Mouse (Mus musculus) kidney, adult 9 months (tissue): ENCODE results near the gene B2m.
"Not testable (repeated sequence)": the region's sequence is repeated elsewhere in the genome, so short reads cannot be mapped to it uniquely, and the experiment has no call there.

Experiments
- DNase-seq: peaks from one replicate; pipeline ENCODE4 v3.0.0; 2022

The B2m gene

DNA sequence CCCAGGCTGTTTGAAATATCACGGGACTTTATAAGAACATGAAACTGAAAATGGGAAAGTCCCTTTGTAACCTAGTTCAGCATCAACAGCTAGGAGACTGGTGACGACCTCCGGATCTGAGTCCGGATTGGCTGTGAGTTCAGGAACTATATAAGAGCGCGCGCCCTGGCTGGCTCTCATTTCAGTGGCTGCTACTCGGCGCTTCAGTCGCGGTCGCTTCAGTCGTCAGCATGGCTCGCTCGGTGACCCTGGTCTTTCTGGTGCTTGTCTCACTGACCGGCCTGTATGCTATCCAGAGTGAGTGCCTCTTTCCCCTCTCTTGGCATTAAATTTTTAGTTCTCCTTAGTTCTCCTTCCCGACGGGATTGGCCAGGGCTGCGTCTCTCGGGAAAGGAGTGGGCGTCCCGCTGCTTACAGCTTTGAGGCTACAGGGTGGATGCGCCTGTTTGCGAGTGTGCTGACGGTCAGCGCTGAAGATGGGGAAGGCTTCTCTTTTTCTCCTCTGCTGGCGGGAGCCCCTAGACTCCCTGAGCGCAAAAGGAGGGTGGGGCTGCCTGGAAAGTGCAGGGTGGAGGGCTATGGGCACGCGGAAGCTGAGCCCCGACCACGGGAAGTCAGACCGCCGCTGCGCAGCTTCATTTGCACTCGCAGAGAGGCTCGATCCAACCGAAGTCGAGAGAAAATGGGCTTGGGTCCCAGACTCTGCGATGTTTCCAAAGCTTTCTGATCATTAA lies at the start of gene B2m:
Gene B2m, plus strand, starts transcription at position 179 of the 734 bp plus-strand sequence.
- DNase-seq: peak; percentile 97

DNA sequence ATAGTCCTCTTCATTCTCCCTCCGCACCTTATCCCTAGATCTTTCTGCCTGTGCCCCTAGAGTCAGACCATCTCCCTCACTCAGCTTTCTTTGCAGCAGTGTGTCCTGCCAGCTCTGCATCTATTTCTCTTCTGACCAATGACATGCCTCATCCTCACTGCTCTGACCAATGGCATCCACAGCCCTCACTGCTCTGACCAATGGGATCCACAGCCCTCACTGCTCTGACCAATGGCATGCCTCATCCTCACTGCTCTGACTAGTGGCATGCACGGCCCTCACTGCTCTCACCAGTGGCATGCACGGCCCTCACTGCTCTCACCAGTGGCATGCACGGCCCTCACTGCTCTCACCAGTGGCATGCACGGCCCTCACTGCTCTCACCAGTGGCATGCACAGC lies 49.8 kb upstream of the B2m start:
- not testable (repeated sequence) for DNase-seq

DNA sequence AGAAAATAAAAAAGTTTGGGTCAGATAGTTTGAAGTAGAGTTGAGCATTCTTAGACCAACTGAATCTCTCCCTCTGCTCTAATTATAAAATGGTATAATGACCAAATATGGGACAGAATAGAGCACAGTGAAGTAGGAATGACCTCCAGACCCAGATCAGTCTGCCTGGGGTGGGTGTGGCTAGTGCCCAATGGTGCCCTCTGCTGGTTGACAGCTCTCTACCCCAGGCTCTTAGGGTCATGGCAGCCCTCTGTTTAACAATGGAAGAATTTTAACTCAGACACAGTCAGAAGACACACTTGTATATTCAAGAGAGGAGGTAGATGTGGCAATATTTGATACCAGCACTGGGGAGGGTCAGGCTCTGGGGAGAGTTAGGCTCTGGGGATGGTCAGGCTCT lies 45.4 kb upstream of the B2m start:
- DNase-seq: peak; percentile 47

DNA sequence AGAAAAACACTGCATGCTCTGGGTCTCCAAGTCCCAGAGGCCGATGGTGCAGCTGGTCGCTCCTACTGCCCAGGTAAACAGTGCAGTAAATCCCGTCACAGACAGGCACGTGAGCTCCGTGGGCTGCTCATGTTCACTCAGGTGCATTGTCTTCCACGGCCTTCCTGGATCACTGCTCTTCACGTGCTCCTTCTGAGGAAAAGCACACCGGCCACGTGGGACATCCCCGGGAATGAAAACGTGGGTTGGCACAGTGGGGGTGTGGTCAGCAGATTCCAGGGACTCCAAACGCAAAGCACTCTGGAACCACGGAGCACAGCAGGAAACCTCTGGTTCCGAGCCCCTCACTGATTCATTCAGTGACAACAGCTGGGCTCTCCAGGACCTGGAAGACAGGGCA lies 39.4 kb upstream of the B2m start:
- DNase-seq: peak; percentile 76

DNA sequence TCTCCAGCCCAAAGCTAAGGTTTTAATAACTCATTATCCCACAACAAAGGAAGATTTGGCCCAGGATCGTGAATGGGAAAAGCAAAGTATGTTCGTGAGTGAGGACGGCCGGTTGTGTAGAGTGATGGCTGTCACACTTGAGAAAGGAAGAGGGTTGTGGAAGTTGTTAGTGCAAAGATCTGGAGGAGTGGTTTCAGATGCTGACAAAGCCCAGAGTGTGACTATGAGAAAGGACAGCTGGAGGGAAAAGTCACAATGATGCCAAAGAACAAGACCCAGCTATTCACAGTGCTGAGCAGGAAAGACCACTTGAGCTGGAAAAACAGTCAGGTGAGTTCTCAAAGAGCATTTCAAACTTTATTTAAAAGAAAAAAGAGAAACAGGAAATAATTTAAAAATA lies 37.8 kb upstream of the B2m start:
- no peak for DNase-seq

DNA sequence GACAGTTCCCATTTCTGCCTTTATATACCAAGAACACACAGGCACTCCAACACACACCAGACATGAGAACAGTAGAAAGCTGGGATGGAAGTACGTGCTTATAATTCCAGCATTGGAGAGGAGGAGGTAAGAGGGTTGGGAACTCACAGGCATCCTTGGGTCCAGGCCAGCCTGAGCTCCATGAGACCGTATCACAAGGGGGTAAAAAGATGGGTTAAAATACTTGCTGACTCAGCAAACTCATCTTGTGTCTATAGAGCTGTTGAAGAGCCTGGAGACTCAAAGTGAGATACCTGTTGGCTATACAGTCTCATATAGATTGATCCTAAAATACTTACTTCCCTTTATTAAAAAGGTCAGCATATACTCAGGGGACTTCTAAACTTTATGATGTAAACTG lies 30.6 kb upstream of the B2m start:
- no peak for DNase-seq

DNA sequence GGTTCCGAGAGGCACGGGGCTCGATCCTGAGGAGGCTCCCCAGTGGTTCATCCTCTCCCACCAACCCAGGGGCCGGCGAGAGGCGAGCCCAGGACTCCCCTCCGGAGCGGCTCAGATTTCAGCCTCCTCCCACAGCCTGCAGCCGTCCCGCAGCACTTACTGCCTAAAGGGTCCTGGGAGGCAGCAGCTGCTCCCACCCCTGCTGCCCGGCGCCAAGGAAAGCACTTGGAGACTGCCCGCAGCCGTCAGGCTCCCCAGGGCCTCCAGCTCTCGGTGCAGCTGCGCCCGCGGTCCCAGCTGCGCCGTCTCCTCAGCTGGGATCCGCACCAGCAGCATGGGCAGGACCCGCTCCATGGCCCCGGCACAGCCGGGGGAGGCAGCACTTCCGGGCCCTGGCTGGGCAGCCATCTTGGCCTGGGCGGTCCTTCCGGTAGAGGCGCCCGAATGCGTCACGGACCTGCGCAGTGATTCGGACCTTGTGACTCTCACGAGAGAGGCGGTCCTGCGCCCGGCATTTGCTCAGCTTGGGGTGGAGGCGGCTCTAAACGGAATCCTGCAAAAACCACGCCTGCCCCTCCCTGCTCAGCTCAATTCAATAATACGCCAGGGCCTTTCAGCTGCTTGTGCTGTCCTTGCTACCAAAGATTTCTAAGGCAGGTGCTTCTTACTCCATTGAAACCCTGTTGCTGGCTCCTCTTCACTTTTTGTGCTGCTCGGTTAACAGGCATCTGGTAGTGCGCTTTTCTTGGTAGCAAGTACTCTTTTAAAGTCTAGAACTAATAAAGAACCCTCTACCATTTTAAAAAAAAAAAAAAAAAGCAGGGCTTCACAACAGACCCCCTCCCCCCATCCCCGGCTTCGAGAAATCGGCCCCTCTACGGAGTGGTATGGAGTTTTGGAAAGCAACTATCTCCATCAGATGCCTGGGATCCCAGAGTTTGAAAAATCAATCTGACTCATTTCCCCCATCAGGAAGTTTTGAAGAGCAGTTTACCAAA lies 29.2 kb upstream of the B2m start, which contains the start of gene Spg11:
Gene Spg11, minus strand, starts transcription at position 426 of the 998 bp plus-strand sequence.
- peak; percentile 98 for DNase-seq

DNA sequence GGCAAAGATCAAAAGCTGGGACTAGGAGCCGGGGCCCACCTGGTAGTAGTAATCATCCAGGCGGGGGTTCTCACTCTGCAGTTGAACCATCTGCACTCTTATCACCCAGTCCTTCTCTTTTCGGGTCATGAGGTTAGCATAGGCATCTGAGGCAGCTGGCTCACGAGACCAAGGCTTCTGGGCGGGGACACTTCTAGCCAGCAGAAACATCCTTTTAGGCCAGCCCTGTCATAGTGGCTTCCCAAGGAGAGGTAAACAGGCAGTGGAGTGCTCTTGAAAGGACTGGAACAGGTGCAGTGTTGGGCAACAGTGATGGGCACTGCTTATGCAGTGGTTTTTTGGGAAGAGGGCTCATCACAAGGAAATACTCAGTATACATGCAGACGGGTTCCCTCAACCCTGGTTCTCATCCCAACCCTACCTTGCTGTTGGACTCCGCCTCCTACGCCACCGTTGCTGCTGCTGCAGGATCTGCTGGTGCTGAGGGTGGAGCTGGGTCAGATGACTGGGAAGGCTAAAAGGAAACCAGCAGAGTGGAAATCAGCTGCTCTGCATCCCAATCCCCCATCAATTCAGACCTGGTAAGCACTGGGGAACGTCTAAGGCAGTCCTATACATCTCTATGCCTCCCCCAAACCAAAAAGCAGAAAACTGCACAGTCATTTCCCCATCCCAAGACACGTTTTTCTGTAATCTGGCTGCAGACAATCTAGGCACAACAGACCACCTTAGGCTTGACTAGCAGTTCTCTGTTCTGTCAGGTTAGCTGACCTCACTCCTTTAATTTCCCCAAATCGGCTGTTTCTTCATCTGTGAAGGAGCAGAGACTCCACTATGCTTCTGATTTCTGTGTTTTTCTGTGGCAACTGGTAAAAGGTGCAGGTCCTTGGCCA lies 21.6 kb upstream of the B2m start:
- no peak for DNase-seq

DNA sequence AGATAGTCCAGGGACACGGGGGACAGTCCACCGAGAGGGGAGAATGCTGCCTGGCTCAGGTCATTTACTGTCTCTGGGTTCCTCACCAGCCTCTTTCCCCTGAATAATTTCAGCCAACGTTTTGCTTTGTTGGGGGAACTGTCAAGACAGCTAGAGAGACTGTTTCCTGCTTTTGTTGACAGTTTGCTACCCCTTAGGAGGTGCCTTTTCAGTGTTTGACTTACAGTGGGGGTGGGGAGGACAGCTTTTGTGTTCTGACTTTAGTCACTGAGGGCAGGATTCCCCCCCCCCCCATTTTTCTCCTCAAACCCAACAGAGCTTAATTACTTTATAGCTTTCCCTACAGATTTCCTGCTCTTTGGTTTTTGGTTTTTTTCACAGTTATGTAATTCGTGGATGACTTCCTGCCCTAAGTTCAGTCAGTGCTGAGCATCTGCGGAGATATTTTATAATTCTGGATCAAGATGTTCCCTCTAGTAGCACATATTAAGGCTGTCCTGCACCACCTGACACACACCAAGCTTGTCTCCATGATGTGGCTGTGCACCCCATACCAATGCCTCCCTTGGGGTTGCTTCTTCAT lies 20.6 kb upstream of the B2m start:
- DNase-seq: peak; percentile 21

DNA sequence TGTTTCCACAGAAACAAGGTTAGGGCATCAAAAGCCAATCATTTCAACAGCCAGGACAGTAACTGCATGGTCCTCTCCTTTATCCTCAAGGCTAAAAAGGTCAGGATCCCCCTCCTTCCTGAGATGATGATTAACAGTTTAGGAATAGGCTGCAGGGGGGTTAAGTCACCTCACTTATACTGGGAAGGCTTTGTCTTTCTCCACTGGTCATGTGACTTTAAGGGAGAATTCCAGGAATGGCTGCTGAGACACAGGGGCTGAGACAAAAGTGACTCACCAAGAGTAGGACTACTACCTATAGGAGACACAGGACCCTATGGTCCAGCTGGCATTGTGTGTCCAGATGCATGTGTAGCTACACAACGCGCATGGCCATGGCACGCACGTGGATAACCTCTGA lies 19.9 kb upstream of the B2m start:
- no peak for DNase-seq

DNA sequence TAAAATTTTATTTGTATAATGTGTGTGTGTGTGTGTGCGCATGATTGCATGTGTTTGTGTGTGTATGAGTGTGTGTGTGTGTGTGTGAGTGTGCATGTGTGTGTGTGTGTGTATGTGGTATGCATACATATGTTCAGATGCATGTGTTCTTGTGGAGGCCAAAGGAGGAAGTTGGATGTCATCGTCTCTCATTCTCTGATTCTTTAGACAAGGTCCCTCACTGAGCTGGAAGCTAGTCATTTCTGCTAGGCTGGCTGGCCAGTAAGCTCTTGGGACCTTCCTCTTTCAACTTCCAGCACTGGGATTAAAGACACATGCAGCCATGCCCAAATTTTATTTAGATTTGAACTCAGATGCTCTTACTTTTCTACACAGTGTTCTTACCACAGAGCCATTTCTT lies 15.4 kb upstream of the B2m start:
- DNase-seq: no peak

DNA sequence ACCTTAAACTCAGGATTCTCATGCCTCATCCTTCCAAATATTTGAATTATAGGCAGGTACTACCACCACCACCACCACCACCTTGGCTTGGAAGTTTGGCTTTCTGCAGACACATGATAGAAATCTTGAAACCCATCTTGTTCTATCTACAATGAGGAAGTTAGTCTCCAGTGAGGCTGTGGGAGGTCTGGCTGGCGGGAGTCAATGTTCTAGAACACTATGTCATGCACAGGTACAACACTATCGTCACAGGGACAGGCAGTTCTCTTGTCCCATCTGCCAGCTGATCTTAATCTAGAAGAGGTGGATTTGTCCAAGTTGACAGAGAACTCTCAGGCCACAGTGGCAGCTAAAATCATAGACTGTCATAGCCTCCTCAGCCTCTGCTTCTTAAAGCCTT lies 14.9 kb upstream of the B2m start:
- DNase-seq: no peak

DNA sequence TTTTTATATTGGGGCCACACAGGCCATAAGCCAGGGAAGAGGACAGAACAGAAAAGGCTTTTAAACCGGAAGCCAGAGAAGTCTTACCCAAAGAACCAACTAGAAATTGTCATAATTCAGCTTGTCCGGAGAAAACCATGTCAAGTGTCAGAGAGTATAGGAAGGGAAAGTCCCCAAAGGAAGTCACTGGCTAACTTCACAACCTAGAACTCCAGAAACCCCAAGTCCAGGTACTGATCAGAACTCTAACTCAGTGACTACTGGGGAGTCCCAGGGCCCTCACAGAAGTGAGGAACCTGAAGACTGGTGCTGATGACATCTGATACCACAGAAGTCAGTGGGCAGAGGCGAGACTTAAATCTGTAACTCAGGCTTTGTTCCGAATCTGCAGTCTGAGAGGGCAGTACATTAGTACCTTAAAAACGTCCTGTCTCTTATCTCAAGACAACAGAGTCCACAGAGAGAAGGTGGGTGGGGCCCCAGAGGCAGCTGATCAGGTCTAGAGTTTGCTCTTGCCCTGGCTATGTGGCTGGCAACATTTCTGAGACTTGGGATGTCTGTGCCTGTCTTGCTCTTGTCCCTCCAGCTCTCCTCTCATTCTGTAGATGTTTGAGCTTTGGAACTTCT lies 9.5 kb upstream of the B2m start:
- DNase-seq: no peak

DNA sequence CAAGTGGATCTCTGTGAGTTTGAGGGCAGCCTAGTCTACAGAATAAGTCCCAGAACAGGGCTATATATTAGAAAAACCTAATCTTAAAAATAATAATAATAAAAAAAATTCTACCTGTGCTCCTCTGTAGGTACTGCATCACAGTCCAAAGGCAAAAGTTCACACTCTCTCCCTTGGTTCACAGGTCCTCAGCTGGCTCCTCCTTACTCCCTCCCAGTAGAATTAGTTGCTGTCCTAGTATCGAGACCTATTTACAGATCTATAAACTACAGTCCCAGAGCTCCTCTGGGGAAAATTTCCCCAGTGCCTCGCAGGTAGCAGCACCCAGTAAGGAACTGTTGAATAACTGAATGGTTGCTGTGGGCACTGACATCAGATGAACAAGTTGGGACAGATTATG lies 6.7 kb upstream of the B2m start:
- DNase-seq: no peak

DNA sequence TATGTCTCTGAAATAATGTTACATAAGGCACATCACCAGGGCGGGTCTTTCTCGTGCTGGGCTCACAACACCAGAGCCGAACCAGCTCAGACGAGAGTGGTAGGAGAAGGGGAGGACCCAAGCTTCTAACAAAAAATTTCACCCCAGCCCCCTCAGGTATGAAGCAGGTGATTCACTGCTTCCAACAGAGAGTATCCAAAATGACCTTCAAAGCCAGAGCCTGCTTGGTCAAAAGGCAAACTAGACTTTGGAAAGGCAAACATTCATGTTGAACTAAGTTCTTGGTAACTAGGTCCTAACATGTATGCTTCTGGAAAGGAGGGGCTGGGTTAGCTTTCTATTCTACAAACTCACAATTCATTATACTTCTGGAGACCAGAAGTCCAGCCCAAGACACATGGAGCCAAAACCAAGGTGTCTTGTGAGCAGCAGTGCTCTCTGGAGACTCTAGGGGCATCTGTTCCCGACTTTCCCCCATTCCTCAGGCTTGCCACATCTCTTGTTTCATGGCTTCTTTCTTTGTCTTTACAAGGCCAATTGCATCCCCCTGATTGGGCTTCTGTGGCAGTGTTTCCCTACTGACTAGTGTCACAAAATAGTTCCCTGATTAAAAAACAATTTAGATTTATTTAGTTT lies 6.0 kb upstream of the B2m start:
- DNase-seq: no peak

DNA sequence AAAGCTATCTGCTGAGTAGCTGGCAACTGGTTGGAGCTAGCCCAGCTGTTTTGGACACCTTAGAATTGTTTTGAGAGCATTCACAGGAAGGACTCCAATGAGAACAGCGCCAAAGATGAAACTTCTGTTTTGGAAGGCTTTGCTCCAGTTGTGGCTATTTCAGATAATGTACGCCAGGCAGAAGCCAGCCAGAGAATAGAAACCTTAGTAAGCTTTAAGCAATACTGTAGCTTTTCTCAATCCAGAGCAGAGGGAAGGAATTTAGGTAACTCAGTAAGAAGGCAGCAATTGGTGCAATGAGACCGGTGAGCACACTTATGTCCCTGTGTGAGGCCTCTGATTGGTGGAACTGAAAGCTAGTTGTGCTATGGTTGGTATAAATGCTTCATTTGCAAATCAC lies 4.4 kb upstream of the B2m start:
- DNase-seq: no peak

DNA sequence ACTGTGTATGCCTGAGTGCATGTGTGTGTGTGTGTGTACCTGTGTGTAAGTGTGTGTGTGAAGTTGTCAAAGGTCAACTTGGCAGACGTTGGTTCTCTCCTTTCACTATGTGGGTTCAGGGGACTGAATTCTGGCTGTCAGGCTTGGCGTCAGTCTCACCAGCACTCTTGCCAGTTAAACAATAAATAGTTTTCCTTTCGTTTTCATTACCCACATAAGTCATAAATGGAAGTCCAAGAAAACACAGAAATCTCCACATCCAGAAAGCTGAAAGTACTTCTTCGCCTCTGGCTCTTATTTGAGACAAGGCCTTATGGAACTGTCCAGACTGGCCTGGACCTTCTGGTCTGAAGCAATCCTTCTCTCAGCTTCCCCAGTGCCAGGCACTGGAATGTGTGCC lies 1.7 kb upstream of the B2m start:
- peak; percentile 28 for DNase-seq

DNA sequence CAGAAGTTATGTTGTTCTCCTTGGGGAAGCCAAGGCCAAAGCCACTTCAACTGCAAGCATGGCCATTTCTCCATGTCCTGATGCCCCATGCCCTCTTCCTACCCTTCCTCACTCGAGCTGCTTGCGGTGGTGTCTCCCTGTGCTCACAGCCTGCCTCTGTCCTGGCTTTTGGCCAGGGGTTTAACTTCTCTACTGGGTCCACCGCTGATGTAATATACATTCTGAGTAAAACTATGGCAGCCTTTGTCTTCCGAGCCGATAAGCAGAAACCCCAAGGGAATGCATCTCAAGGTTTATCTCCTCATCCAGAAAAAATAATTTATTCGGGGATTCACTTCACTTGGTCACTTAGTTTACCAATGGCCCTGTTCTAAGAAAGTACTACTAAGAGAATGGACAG lies 799 bp upstream of the B2m start:
- peak; percentile 31 for DNase-seq

DNA sequence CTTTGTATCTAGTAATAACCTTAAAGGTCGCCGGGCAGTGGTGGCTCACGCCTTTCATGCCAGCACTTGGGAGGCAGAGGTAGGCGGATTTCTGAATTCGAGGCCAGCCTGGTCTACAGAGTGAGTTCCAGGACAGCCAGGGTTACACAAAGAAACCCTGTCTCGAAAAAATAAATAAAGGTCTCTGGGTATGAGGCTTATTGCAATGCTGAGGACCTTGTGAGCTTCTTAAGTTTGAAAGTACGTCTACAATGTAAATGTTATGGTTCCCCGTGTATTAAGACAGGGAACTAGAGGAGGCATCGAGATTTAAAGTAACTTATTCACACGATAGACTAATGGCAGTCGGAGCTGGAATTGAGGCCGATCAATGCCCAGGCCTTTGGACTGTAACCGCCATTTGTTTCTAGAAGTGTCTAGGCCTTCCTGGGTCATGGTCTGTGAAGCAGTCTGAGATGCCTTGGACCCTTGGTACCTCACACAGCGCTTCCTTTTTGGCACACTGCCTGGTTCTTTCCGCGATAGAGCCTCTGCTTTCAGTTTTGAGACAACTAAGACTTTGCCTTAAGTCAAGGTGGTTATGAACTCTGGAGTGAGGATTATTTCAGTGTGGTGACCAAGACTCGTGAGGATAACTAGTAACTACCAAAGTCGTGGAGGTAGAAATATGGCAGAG lies 894 bp downstream of the B2m start:
- peak; percentile 87 for DNase-seq

DNA sequence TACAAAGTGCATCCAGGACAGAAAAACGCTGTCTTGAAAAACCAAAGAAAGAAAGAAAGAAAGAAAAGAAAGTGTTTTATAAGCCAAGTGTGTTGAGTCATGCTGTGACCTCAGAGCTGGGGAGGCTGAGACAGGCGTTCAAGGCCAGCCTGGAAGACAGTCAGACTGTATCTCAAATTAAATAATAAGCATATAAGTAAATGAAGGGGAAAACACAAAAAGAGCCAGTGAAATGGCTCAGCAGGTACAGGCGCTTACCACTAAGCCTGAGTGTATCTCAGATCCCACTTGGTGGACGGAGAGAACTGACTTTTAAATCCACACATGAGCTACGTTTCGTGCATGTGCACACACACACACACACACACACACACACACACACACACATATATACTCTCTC lies 1.8 kb downstream of the B2m start:
- DNase-seq: no peak

DNA sequence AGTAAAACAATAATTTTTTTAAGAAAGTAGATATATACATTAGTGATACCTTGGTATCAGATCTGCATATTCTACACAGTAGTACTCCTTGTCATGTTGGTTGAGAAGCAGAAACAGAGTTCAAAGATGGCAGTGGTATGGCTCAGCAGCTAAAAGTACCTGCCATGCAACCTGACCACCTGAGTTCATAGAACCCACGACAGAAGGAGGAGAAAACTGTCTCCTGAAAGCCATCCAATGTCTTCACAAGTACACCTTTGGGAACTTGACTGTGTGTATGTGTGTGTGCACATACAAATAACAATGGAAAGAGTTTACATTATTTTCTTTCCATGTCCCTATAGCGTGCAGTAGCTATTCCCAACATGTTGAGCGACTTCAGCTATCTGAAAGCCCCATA lies 2.2 kb downstream of the B2m start:
- no peak for DNase-seq
